Mouse (Mus musculus): Measurements from ENCODE around the gene Ptgs2. TPM values are rescaled to one million over a fixed set of nuclear protein-coding genes. Genes with fewer than 3 reads are reported as not detected.

The Ptgs2 gene
- polyA plus RNA-seq (2015; fragmentation: Nextera tagmentation; extraction: Ambion mirVana), result not detected in 2 replicates

DNA sequence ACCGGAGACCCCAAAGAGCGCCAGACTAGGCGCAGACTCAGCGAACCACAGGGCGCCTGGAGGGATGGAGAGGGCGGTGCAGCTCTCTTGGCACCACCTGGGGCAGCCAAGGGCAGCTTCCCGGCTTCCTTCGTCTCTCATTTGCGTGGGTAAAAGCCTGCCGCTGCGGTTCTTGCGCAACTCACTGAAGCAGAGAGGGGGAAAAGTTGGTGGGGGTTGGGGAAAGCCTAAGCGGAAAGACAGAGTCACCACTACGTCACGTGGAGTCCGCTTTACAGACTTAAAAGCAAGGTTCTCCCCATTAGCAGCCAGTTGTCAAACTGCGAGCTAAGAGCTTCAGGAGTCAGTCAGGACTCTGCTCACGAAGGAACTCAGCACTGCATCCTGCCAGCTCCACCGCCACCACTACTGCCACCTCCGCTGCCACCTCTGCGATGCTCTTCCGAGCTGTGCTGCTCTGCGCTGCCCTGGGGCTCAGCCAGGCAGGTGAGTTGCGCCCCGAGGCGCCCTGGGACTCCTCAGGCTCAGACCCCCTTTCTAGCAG, at the start of gene Ptgs2:
Gene Ptgs2, plus strand, starts transcription at position 242 of the 544 bp plus-strand sequence.
- no peak within 1 kb of the TSS for H3K9ac ChIP-seq
- H3K27me3 ChIP-seq, result peaks cover 6% of the 10 kb centered on the region
- ATAC-seq (ENCODE audit: insufficient read depth), result peak; percentile 37
- H3K36me3 ChIP-seq (replicated peaks), result no peaks in the 10 kb centered on the region
- H3K4me1 ChIP-seq (replicated peaks), result no peaks in the 10 kb centered on the region
- WGBS (ENCODE audit: insufficient replicate concordance), result 1% methylated on average over 26 of the region's 26 CpGs
- no peaks in the 10 kb centered on the region for H3K9me3 ChIP-seq (replicated peaks)
- peak within 1 kb of the TSS; percentile 25 for H3K4me3 ChIP-seq (replicated peaks)
- no peak within 1 kb of the TSS for H3K27ac ChIP-seq (replicated peaks)
- peak within 1 kb of the TSS; percentile 59 for H3K4me2 ChIP-seq

DNA sequence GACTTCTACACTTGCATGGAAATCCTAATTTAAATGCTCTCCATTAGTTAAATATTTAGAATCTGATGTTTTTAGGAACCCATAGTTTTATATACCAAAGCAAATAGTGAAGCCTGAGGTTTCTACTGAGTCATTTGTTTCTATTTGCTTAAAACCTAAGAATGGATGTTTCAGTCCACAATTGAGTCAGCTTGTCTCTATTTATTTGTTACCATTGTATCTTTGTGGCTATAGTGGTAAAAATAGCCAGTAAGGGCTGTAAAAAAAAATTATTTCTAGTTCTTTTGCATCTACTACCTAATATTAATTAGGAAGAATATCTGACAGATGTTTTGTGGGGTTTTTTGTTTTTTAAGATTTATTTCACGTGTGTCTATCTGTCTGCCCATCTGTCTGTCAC, 49.6 kb upstream of the Ptgs2 start:
- Histone ChIP-seq H3K9me3 (replicated peaks) (no peaks in the 10 kb centered on the region), H3K4me2 (no peak overlapping the region), H3K27ac (replicated peaks) (no peak overlapping the region), H3K4me1 (replicated peaks) (no peaks in the 10 kb centered on the region), H3K36me3 (replicated peaks) (no peaks in the 10 kb centered on the region), H3K27me3 (no peaks in the 10 kb centered on the region), H3K4me3 (replicated peaks) (no peak overlapping the region), H3K9ac (no peak overlapping the region)
- 47% methylated on average over 1 of the region's 1 CpGs for whole genome bisulfite sequencing (ENCODE audit: insufficient replicate concordance)
- ATAC-seq (ENCODE audit: insufficient read depth), result no peak

DNA sequence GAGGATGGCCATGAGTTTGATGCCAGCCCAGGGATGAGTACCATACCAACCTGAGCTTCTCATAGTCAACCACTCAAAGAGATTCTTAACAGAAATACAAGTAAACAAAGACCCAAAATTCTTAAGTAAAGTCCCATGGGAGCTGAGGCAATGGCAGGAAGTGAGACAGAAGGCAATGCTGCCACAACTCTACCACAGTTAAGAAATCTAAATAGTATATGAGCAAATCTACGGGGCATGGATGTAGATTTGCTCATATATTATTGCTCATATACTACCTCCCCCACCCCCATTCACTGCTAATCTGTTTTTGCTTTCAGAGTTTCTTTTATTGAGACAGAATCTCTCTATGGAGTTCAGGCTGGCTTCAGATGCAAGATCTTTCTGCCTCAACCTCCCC, 34.1 kb upstream of the Ptgs2 start:
- Histone ChIP-seq H3K9me3 (replicated peaks) (no peaks in the 10 kb centered on the region), H3K9ac (no peak overlapping the region), H3K4me1 (replicated peaks) (no peaks in the 10 kb centered on the region), H3K36me3 (replicated peaks) (no peaks in the 10 kb centered on the region), H3K27me3 (no peaks in the 10 kb centered on the region), H3K4me2 (no peak overlapping the region), H3K4me3 (replicated peaks) (no peak overlapping the region), H3K27ac (replicated peaks) (no peak overlapping the region)
- no peak for ATAC-seq (ENCODE audit: insufficient read depth)
- 63% methylated on average over 1 of the region's 1 CpGs for WGBS (ENCODE audit: insufficient replicate concordance)

DNA sequence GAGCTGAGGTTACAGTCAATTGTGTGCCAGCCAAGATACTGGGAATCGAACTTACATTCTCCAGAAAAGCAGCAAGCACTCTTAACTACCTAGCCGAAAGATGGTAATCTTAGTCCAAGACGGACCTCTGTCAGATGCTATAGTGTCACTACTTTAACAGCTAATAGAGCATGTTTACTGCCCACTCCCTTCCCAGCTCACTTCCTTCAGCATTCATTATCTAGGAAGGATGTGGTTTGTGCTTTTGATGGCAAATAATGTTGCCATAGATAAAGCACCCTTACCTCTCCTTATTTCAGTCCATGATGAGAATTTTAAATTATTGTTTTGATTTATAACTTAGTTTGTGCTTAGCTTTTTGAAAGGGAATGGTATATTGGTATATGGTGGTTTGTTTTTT, 27.0 kb upstream of the Ptgs2 start:
- Histone ChIP-seq H3K9me3 (replicated peaks) (no peaks in the 10 kb centered on the region), H3K27ac (replicated peaks) (no peak overlapping the region), H3K4me3 (replicated peaks) (no peak overlapping the region), H3K4me1 (replicated peaks) (no peaks in the 10 kb centered on the region), H3K4me2 (no peak overlapping the region), H3K9ac (no peak overlapping the region), H3K36me3 (replicated peaks) (no peaks in the 10 kb centered on the region), H3K27me3 (no peaks in the 10 kb centered on the region)
- ATAC-seq (ENCODE audit: insufficient read depth), result no peak
- 35% methylated on average over 3 of the region's 3 CpGs for WGBS (ENCODE audit: insufficient replicate concordance)

- Histone ChIP-seq H3K36me3 (replicated peaks) (no peaks in the 10 kb centered on the region), H3K4me3 (replicated peaks) (no peak overlapping the region), H3K9me3 (replicated peaks) (no peaks in the 10 kb centered on the region), H3K4me2 (no peak overlapping the region), H3K27me3 (no peaks in the 10 kb centered on the region), H3K4me1 (replicated peaks) (no peaks in the 10 kb centered on the region), H3K9ac (no peak overlapping the region), H3K27ac (replicated peaks) (no peak overlapping the region)
- ATAC-seq (ENCODE audit: insufficient read depth), result no peak
- 49% methylated on average over 1 of the region's 1 CpGs for WGBS (ENCODE audit: insufficient replicate concordance)
These were observed 25.2 kb upstream of the Ptgs2 start for GRCm38 (mm10) chr1:150074609-150075008.

GRCm38 (mm10) chr1:150089040-150089692, 10.7 kb upstream of the Ptgs2 start:
- ATAC-seq (ENCODE audit: insufficient read depth), result no peak
- H3K9ac ChIP-seq, result no peak overlapping the region
- no peak overlapping the region for H3K27ac ChIP-seq (replicated peaks)
- no peaks in the 10 kb centered on the region for H3K36me3 ChIP-seq (replicated peaks)
- H3K4me2 ChIP-seq, result no peak overlapping the region
- H3K27me3 ChIP-seq, result no peaks in the 10 kb centered on the region
- no peaks in the 10 kb centered on the region for H3K9me3 ChIP-seq (replicated peaks)
- 62% methylated on average over 6 of the region's 6 CpGs for WGBS (ENCODE audit: insufficient replicate concordance)
- no peaks in the 10 kb centered on the region for H3K4me1 ChIP-seq (replicated peaks)
- H3K4me3 ChIP-seq (replicated peaks), result no peak overlapping the region

DNA sequence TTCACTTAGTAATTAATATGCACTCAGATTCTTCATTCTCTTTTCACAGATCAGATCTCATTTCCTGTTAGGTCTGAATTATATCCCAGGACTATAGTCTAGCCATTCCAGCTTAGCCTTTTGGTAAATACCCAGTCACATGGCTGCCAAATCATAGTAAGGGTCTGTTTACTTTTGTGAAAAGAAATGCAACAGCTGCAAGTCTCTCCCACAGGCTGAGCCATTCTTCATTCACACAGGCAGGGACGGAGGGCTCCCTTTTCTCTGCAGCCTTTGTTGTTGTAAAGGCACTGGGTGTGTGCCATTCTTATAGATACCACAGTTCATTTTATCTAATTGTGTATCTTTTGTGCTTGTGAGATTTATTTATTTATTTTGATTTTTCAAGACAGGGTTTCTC, 9.6 kb upstream of the Ptgs2 start:
- Histone ChIP-seq H3K4me3 (replicated peaks) (no peak overlapping the region), H3K27ac (replicated peaks) (no peak overlapping the region), H3K9me3 (replicated peaks) (no peaks in the 10 kb centered on the region), H3K4me1 (replicated peaks) (no peaks in the 10 kb centered on the region), H3K27me3 (no peaks in the 10 kb centered on the region), H3K4me2 (no peak overlapping the region), H3K9ac (no peak overlapping the region), H3K36me3 (replicated peaks) (no peaks in the 10 kb centered on the region)
- 65% methylated on average over 1 of the region's 1 CpGs for WGBS (ENCODE audit: insufficient replicate concordance)
- ATAC-seq (ENCODE audit: insufficient read depth), result no peak

DNA sequence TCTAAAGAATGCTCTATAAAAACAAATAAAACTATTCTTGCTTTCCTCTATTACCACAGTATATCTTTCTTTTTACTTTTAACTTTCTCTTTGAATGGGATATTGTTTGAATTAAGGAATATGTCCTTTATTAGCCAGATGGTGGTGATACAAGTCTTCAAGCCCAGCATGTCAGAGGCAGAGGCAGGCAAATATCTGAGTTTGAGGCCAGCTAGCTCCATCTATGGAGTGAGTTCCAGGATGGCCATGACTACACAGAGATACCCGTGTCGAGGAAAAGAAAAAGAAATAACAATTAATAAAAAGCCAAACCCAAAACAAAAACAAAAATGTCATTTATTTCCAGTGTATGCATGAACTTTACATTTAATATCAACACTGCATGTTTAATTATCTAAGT, 2.8 kb upstream of the Ptgs2 start:
- WGBS (ENCODE audit: insufficient replicate concordance), result 71% methylated on average over 2 of the region's 2 CpGs
- Histone ChIP-seq H3K27ac (replicated peaks) (no peak overlapping the region), H3K4me3 (replicated peaks) (no peak overlapping the region), H3K9me3 (replicated peaks) (no peaks in the 10 kb centered on the region), H3K4me1 (replicated peaks) (no peaks in the 10 kb centered on the region), H3K27me3 (peaks cover 6% of the 10 kb centered on the region), H3K4me2 (no peak overlapping the region), H3K36me3 (replicated peaks) (no peaks in the 10 kb centered on the region), H3K9ac (no peak overlapping the region)
- ATAC-seq (ENCODE audit: insufficient read depth), result no peak

- H3K9ac ChIP-seq, result no peak overlapping the region
- no peak overlapping the region for H3K4me3 ChIP-seq (replicated peaks)
- no peak overlapping the region for H3K4me2 ChIP-seq
- no peaks in the 10 kb centered on the region for H3K36me3 ChIP-seq (replicated peaks)
- ATAC-seq (ENCODE audit: insufficient read depth), result no peak
- no peak overlapping the region for H3K27ac ChIP-seq (replicated peaks)
- H3K4me1 ChIP-seq (replicated peaks), result no peaks in the 10 kb centered on the region
- 45% methylated on average over 1 of the region's 1 CpGs for WGBS (ENCODE audit: insufficient replicate concordance)
- no peaks in the 10 kb centered on the region for H3K9me3 ChIP-seq (replicated peaks)
- H3K27me3 ChIP-seq, result peaks cover 6% of the 10 kb centered on the region
These were observed 2.1 kb upstream of the Ptgs2 start for GRCm38 (mm10) chr1:150097721-150098120.

DNA sequence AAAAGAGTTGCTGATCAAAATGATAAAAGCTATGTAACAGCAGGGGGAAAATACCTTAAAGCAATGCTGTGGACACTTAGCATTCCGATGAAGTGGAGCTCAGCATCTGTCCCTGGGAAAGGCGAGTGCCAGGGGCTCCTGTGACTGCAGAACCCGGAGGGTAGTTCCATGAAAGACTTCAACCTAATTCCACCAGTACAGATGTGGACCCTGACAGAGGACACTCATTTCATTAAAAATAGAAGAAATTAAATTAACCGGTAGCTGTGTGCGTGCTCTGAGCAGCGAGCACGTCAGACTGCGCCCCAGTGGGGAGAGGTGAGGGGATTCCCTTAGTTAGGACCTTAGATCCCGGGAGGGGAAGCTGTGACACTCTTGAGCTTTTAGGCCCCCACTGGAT, 457 bp upstream of the Ptgs2 start:
- Histone ChIP-seq H3K9me3 (replicated peaks) (no peaks in the 10 kb centered on the region), H3K9ac (no peak overlapping the region), H3K4me1 (replicated peaks) (no peaks in the 10 kb centered on the region), H3K27ac (replicated peaks) (no peak overlapping the region), H3K27me3 (peaks cover 6% of the 10 kb centered on the region), H3K36me3 (replicated peaks) (no peaks in the 10 kb centered on the region), H3K4me3 (replicated peaks) (peak overlapping the region; percentile 25), H3K4me2 (peak overlapping the region; percentile 59)
- 7% methylated on average over 9 of the region's 9 CpGs for WGBS (ENCODE audit: insufficient replicate concordance)
- no peak for ATAC-seq (ENCODE audit: insufficient read depth)

GRCm38 (mm10) chr1:150104228-150104720, 4.4 kb downstream of the Ptgs2 start:
- no peaks in the 10 kb centered on the region for H3K9me3 ChIP-seq (replicated peaks)
- no peak overlapping the region for H3K27ac ChIP-seq (replicated peaks)
- ATAC-seq (ENCODE audit: insufficient read depth), result no peak
- H3K4me3 ChIP-seq (replicated peaks), result no peak overlapping the region
- no peaks in the 10 kb centered on the region for H3K4me1 ChIP-seq (replicated peaks)
- no peaks in the 10 kb centered on the region for H3K36me3 ChIP-seq (replicated peaks)
- 60% methylated on average over 6 of the region's 6 CpGs for WGBS (ENCODE audit: insufficient replicate concordance)
- H3K9ac ChIP-seq, result no peak overlapping the region
- no peak overlapping the region for H3K4me2 ChIP-seq
- H3K27me3 ChIP-seq, result peaks cover 3% of the 10 kb centered on the region; the same call in 1 of the 2 replicates

- Histone ChIP-seq H3K36me3 (replicated peaks) (no peaks in the 10 kb centered on the region), H3K9ac (no peak overlapping the region), H3K4me2 (no peak overlapping the region), H3K4me3 (replicated peaks) (no peak overlapping the region), H3K9me3 (replicated peaks) (no peaks in the 10 kb centered on the region), H3K27ac (replicated peaks) (no peak overlapping the region), H3K27me3 (no peaks in the 10 kb centered on the region), H3K4me1 (replicated peaks) (no peaks in the 10 kb centered on the region)
- WGBS (ENCODE audit: insufficient replicate concordance), result 61% methylated on average over 7 of the region's 7 CpGs
- no peak for ATAC-seq (ENCODE audit: insufficient read depth)
These were observed 6.9 kb downstream of the Ptgs2 start for GRCm38 (mm10) chr1:150106736-150107135.
